Mouse (Mus musculus): ENCODE data around the gene Pla2g5. TPM values are rescaled to one million over a fixed set of nuclear protein-coding genes. Genes with fewer than 3 reads are reported as not detected.
"Not testable (repeated sequence)": the region's sequence is repeated elsewhere in the genome, so short reads cannot be mapped to it uniquely, and the experiment has no call there.

The Pla2g5 gene
- polyA plus RNA-seq (2014; fragmentation: Nextera tagmentation; extraction: Ambion mirVana) = 0.34 and 0.35 TPM in 2 replicates

DNA sequence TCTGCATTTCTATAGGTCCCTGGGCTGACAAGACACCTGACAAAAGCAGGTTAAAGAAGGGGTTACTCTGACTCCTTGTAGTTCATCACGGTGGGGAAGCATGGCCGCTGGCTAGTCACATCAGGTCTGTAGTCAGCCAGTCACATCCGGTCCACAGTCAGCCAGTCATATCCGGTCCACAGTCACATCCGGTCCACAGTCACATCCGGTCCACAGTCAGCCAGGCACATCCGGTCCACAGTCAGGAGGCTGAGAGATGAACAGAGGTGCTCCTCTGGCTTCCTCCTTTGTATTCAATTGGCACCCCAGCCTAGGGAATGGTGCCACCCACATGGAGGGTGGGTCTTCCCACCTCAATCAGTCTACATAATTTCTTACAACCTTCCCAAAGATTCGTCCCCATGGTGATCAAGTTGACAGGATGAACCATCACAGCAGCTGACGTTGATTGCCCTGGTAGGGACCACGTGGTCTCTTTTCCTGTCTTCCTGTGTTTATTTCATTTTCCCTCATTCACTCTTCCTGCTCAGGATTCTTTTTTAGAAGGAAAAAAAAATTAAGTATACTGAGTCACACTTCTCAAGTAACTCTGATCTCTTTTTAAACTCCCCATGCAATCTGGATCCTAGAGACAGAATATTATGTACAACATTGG is at the start of gene Pla2g5:
Gene Pla2g5, minus strand, starts transcription at position 139 of the 655 bp plus-strand sequence.
- no peak within 1 kb of the TSS for H3K4me2 ChIP-seq (replicated peaks; ENCODE audit: low read depth, low read length)
- H3K36me3 ChIP-seq (ENCODE audit: control insufficient read depth, insufficient read depth, low read length) = no peaks in the 10 kb centered on the region
- WGBS = 71% methylated on average over 10 of the region's 10 CpGs
- no peak for ATAC-seq (ENCODE audit: low FRiP score, low TSS enrichment)
- H3K4me3 ChIP-seq (ENCODE audit: low read length) = no peak within 1 kb of the TSS
- H3K4me1 ChIP-seq (ENCODE audit: control insufficient read depth, insufficient read depth, low read length) = 0 out of 2 replicates have a peak, but pooled peaks cover 2% of the 10 kb centered on the region
- peaks cover 2% of the 10 kb centered on the region; the same call in 1 of the 2 replicates for H3K27me3 ChIP-seq (ENCODE audit: control insufficient read depth, insufficient read depth, low read length)
- H3K9ac ChIP-seq (ENCODE audit: low read depth, low read length) = no peak within 1 kb of the TSS
- no peak within 1 kb of the TSS for H3K27ac ChIP-seq (ENCODE audit: low read depth, low read length)
- no peaks in the 10 kb centered on the region for H3K9me3 ChIP-seq (ENCODE audit: control insufficient read depth, low read length)

DNA sequence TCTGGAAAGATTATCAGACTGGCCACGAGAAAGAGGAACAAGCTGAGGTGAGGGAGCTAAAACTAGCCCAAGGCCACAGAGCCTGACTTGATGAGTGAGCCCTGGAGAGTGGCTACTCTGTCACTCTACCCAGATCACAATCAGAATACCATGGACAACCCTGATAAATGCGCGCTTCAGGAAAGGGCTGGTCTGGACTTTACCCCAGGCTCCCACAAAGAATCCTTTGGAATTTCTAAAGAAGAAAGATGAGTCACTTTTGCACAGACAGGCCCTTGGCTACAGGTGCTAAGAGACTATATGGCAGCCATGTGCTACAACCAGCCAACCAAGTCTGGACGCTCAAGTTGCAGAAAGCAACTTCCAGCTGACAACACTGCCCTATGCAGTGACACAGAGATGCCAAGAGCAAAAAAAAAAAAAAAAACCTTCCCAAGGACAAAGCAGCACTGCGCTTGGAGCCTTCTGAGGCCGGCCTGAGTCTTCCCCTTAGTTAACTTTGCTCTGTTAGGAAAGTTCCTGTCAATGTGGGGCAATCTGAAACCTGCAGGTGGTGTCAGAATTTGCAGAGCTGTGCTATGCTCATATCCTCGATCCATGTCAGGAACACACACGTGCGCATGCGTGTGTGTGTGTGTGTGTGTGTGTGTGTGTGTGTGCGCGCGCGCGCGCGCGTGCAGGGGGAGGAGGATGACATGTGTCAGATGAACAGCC is 42.5 kb upstream of the Pla2g5 start:
- H3K9ac ChIP-seq (ENCODE audit: low read depth, low read length) = no peak overlapping the region
- no peak for ATAC-seq (ENCODE audit: low FRiP score, low TSS enrichment)
- H3K9me3 ChIP-seq (ENCODE audit: control insufficient read depth, low read length) = no peaks in the 10 kb centered on the region
- WGBS = 98% methylated on average over 18 of the region's 18 CpGs
- H3K27me3 ChIP-seq (ENCODE audit: control insufficient read depth, insufficient read depth, low read length) = no peaks in the 10 kb centered on the region
- peaks cover 55% of the 10 kb centered on the region for H3K36me3 ChIP-seq (ENCODE audit: control insufficient read depth, insufficient read depth, low read length)
- H3K4me1 ChIP-seq (ENCODE audit: control insufficient read depth, insufficient read depth, low read length) = no peaks in the 10 kb centered on the region
- H3K27ac ChIP-seq (ENCODE audit: low read depth, low read length) = no peak overlapping the region
- H3K4me2 ChIP-seq (replicated peaks; ENCODE audit: low read depth, low read length) = no peak overlapping the region
- no peak overlapping the region for H3K4me3 ChIP-seq (ENCODE audit: low read length)

DNA sequence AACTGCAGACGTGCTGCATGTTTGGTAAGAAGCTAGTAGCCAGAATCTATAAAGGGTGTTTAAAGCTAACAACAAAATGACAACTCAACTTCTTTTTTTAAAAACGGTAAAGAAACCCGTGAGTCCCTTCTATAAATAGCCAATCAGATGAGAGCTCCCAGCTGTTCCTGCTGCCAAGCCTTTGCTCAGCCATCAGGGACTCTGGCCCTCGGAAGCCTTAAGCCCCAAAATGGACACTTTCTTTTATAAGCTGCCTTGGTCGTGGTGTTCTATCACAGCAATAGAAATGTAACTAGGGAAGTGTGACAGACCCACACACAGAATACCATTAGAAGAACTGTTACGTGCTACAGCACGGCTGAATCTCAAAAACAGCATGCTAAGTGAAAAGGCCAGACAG is 36.1 kb upstream of the Pla2g5 start:
- H3K27me3 ChIP-seq (ENCODE audit: control insufficient read depth, insufficient read depth, low read length) = no peaks in the 10 kb centered on the region
- no peak overlapping the region for H3K4me2 ChIP-seq (replicated peaks; ENCODE audit: low read depth, low read length)
- H3K36me3 ChIP-seq (ENCODE audit: control insufficient read depth, insufficient read depth, low read length) = peaks cover 66% of the 10 kb centered on the region
- no peak overlapping the region for H3K27ac ChIP-seq (ENCODE audit: low read depth, low read length)
- 74% methylated on average over 7 of the region's 7 CpGs for WGBS
- no peak for ATAC-seq (ENCODE audit: low FRiP score, low TSS enrichment)
- H3K9me3 ChIP-seq (ENCODE audit: control insufficient read depth, low read length) = no peaks in the 10 kb centered on the region
- H3K4me1 ChIP-seq (ENCODE audit: control insufficient read depth, insufficient read depth, low read length) = no peaks in the 10 kb centered on the region
- H3K4me3 ChIP-seq (ENCODE audit: low read length) = no peak overlapping the region
- no peak overlapping the region for H3K9ac ChIP-seq (ENCODE audit: low read depth, low read length)

DNA sequence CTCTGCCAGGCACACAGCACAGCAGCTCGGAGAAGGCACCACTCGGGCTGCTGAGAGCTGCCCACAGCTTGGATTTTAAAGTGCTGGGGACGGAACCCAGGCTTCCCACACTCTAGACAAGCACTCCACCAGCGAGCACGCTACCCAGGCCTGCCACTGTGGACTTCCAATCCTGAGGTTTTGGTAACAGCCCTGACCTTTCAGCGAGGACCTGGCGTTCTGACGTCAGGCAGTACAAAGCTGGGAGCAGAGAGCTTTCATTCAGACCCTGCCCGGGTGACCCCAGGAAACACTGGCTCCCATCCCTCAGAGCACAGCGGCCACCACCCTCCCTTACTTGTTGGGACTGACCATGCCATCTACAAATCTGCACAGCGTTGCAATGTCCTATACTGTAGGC is 30.5 kb upstream of the Pla2g5 start:
- not testable (repeated sequence) for H3K4me2 ChIP-seq (replicated peaks; ENCODE audit: low read depth, low read length); ATAC-seq (ENCODE audit: low FRiP score, low TSS enrichment); H3K27ac ChIP-seq (ENCODE audit: low read depth, low read length); H3K9ac ChIP-seq (ENCODE audit: low read depth, low read length); H3K27me3 ChIP-seq (ENCODE audit: control insufficient read depth, insufficient read depth, low read length); H3K9me3 ChIP-seq (ENCODE audit: control insufficient read depth, low read length); H3K4me1 ChIP-seq (ENCODE audit: control insufficient read depth, insufficient read depth, low read length); H3K4me3 ChIP-seq (ENCODE audit: low read length)
- 88% methylated on average over 11 of the region's 11 CpGs for WGBS
- H3K36me3 ChIP-seq (ENCODE audit: control insufficient read depth, insufficient read depth, low read length) = peaks cover 50% of the 10 kb centered on the region

DNA sequence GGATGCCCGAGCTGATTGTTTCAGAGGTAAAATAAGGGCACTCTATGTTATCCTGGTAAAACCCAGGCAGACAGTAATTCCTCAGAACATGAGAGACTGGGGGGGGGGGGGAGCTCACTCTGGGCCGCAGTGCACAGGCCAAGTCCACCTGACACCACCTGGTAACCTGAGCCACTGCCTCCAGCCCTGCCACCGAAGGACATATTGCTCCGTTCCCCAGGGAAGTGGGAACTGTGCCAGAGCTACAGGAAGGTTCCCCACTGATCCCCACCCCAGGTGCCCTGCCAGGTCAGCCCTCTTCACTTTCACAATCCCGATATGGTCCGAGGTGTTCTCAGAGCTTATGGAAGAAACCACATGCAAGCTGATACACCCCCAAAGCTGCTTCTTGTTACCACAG is 29.4 kb upstream of the Pla2g5 start:
- ATAC-seq (ENCODE audit: low FRiP score, low TSS enrichment) = no peak
- peaks cover 39% of the 10 kb centered on the region for H3K36me3 ChIP-seq (ENCODE audit: control insufficient read depth, insufficient read depth, low read length)

DNA sequence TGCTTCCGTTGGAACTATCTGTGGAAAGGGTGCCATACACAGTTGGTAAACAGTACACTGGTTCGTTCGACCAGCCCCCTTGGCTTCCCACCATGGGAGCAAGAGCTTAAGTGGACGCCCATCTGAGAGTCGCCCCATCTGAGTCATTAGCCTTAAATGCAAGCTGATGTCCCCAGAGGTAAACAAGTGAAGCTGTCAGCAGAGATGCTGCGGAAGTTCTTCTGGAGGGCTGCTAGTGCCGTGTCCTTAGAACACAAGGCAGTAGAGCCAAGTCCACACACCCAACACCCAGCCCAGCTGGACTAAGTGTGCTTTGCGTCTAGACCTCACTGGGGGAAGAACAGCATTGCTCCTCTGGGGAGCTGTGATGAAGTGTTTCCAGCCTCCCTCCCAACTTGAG is 26.4 kb upstream of the Pla2g5 start:
- Histone ChIP-seq H3K9me3 (ENCODE audit: control insufficient read depth, low read length) (no peaks in the 10 kb centered on the region), H3K36me3 (ENCODE audit: control insufficient read depth, insufficient read depth, low read length) (peaks cover 16% of the 10 kb centered on the region), H3K4me1 (ENCODE audit: control insufficient read depth, insufficient read depth, low read length) (no peaks in the 10 kb centered on the region), H3K4me2 (replicated peaks; ENCODE audit: low read depth, low read length) (no peak overlapping the region), H3K9ac (ENCODE audit: low read depth, low read length) (no peak overlapping the region), H3K4me3 (ENCODE audit: low read length) (no peak overlapping the region), H3K27ac (ENCODE audit: low read depth, low read length) (no peak overlapping the region), H3K27me3 (ENCODE audit: control insufficient read depth, insufficient read depth, low read length) (no peaks in the 10 kb centered on the region)
- WGBS = 80% methylated on average over 8 of the region's 8 CpGs
- no peak for ATAC-seq (ENCODE audit: low FRiP score, low TSS enrichment)

More for the DNA sequence above, 29.4 kb upstream of the Pla2g5 start:
- no peaks in the 10 kb centered on the region for H3K4me1 ChIP-seq (ENCODE audit: control insufficient read depth, insufficient read depth, low read length)
- 64% methylated on average over 6 of the region's 6 CpGs for WGBS
- no peak overlapping the region for H3K27ac ChIP-seq (ENCODE audit: low read depth, low read length)
- no peaks in the 10 kb centered on the region for H3K27me3 ChIP-seq (ENCODE audit: control insufficient read depth, insufficient read depth, low read length)
- no peak overlapping the region for H3K4me2 ChIP-seq (replicated peaks; ENCODE audit: low read depth, low read length)
- H3K4me3 ChIP-seq (ENCODE audit: low read length) = no peak overlapping the region
- no peak overlapping the region for H3K9ac ChIP-seq (ENCODE audit: low read depth, low read length)
- H3K9me3 ChIP-seq (ENCODE audit: control insufficient read depth, low read length) = no peaks in the 10 kb centered on the region

DNA sequence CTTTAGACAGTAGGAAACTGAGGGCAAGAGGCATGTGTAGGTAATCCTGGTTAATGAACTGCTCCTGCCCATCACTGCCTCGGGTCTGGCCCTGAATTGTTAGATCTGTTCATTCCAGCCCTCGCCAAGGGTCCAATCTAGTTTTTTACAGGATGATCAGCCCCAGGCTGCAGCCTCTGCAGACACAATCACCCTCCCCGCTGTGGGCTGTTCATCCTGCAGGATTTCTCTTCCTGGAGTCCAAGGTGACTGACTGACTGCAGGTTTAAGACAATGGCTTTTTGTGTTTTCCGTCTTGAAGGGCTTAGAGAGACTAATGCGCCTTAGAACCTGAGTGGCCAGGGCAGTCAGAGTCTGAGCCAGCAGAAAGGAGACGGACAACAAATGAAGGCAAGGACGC is 25.9 kb upstream of the Pla2g5 start:
- H3K27ac ChIP-seq (ENCODE audit: low read depth, low read length) = no peak overlapping the region
- no peak overlapping the region for H3K4me3 ChIP-seq (ENCODE audit: low read length)
- no peaks in the 10 kb centered on the region for H3K27me3 ChIP-seq (ENCODE audit: control insufficient read depth, insufficient read depth, low read length)
- H3K4me1 ChIP-seq (ENCODE audit: control insufficient read depth, insufficient read depth, low read length) = no peaks in the 10 kb centered on the region
- no peak overlapping the region for H3K4me2 ChIP-seq (replicated peaks; ENCODE audit: low read depth, low read length)
- 64% methylated on average over 7 of the region's 7 CpGs for WGBS
- no peaks in the 10 kb centered on the region for H3K9me3 ChIP-seq (ENCODE audit: control insufficient read depth, low read length)
- peaks cover 11% of the 10 kb centered on the region; the same call in 1 of the 2 replicates for H3K36me3 ChIP-seq (ENCODE audit: control insufficient read depth, insufficient read depth, low read length)
- no peak for ATAC-seq (ENCODE audit: low FRiP score, low TSS enrichment)
- no peak overlapping the region for H3K9ac ChIP-seq (ENCODE audit: low read depth, low read length)

DNA sequence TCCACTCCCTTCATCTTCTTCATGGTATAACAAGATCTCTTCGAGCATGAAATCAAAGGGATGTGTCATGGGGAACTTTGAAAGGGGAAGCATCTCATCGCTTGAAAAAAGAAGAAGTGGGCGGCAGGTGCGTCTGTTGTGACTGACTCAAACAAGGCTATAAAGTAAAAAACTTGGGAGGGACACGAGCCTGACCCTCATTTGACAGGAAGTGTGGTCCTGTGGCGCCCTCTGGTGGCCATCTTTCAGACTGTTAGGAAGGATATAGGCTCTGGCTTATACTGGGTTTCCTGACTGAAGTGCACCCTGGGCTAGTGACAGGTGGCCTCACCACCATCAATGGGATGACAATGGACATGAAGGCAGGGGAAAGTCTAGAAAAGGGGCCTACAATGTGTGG is 21.0 kb upstream of the Pla2g5 start:
- Histone ChIP-seq H3K36me3 (ENCODE audit: control insufficient read depth, insufficient read depth, low read length) (no peaks in the 10 kb centered on the region), H3K27ac (ENCODE audit: low read depth, low read length) (no peak overlapping the region), H3K4me3 (ENCODE audit: low read length) (no peak overlapping the region), H3K9me3 (ENCODE audit: control insufficient read depth, low read length) (no peaks in the 10 kb centered on the region), H3K9ac (ENCODE audit: low read depth, low read length) (no peak overlapping the region), H3K4me1 (ENCODE audit: control insufficient read depth, insufficient read depth, low read length) (peaks cover 2% of the 10 kb centered on the region; the same call in 1 of the 2 replicates), H3K27me3 (ENCODE audit: control insufficient read depth, insufficient read depth, low read length) (no peaks in the 10 kb centered on the region), H3K4me2 (replicated peaks; ENCODE audit: low read depth, low read length) (no peak overlapping the region)
- ATAC-seq (ENCODE audit: low FRiP score, low TSS enrichment) = 0 out of 2 replicates have a peak, but pooled peaks have one; percentile 43
- 18% methylated on average over 6 of the region's 6 CpGs for WGBS

DNA sequence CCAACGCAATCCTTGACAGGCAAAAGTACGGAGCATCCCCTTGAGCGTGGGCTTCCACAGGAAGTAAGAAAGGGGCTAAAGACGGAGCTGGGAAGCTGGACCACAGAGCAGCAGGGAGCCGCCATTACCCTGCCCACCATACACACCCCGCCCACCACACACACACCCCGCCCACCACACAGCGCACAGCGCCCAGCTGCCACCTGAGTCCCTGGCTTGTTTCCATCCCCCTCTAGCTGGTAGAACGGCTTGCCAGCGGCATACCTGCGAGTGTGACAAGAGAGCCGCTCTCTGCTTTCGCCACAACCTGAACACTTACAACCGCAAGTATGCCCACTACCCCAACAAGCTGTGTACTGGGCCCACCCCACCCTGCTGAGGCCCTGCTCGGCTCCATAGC is 18.9 kb upstream of the Pla2g5 start:
- Histone ChIP-seq H3K36me3 (ENCODE audit: control insufficient read depth, insufficient read depth, low read length) (no peaks in the 10 kb centered on the region), H3K9me3 (ENCODE audit: control insufficient read depth, low read length) (no peaks in the 10 kb centered on the region), H3K4me2 (replicated peaks; ENCODE audit: low read depth, low read length) (peak overlapping the region; percentile 38), H3K27me3 (ENCODE audit: control insufficient read depth, insufficient read depth, low read length) (no peaks in the 10 kb centered on the region), H3K4me1 (ENCODE audit: control insufficient read depth, insufficient read depth, low read length) (peaks cover 9% of the 10 kb centered on the region; the same call in 1 of the 2 replicates), H3K4me3 (ENCODE audit: low read length) (no peak overlapping the region), H3K9ac (ENCODE audit: low read depth, low read length) (0 out of 2 replicates have a peak overlapping the region, but pooled peaks have one; percentile 2), H3K27ac (ENCODE audit: low read depth, low read length) (no peak overlapping the region)
- WGBS = 15% methylated on average over 15 of the region's 16 CpGs
- no peak for ATAC-seq (ENCODE audit: low FRiP score, low TSS enrichment)

All from kidney, embryonic 14.5 days (tissue).